Mouse (Mus musculus) small intestine, adult 2 months (tissue): Measurements from ENCODE around the gene Klf12.

ENCODE experiments used
- CTCF ChIP-seq: fragments of 200-500 bp; IDR thresholded peaks from 2 replicates; pipeline ENCODE4 v1.5.1; 2012; ENCODE audit warnings: low read depth, mild to moderate bottlenecking, control low read depth, inconsistent platforms, low read length, moderate library complexity, mixed read lengths; ENCODE audit not compliant: insufficient replicate concordance, insufficient read length; ENCODE audit errors: extremely low read depth
- POLR2A ChIP-seq: fragments of 200-500 bp; IDR thresholded peaks from 2 replicates; pipeline ENCODE4 v1.6.1; 2012; ENCODE audit warnings: low read depth, mild to moderate bottlenecking, control low read depth, inconsistent platforms, low read length, moderate library complexity

DNA sequence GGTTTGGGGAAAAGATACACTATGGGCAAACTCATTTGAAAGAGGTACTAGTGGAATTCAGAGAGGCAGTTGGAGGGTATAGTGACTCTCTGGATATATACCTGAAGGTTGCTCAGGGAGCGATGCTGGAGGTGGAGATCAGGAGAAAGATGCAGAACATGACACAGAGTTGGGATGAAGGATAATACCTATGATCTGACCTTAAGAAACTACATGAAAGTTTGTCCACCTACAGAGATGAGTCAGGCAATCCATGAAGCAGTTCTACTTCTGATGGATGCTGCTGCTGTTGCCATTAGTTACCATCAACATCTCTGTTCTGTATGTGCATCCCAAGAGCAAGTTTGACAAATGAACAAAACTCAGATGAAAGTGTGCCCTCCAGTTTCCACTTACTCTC is 222.0 kb downstream of the Klf12 start:
- TF ChIP-seq CTCF (no peak), POLR2A (no peak)
